Mouse (Mus musculus) ovary, postnatal 36 days (tissue): Measurements from ENCODE around the gene Elk3.

Experiments
- DNase-seq: peaks from one replicate; pipeline ENCODE4 v3.0.0; 2022; ENCODE audit warnings: low spot score, mixed read lengths

Gene Elk3

GRCm38 (mm10) chr10:93267509-93267908, 43.4 kb downstream of the Elk3 start:
- no peak for DNase-seq

DNA sequence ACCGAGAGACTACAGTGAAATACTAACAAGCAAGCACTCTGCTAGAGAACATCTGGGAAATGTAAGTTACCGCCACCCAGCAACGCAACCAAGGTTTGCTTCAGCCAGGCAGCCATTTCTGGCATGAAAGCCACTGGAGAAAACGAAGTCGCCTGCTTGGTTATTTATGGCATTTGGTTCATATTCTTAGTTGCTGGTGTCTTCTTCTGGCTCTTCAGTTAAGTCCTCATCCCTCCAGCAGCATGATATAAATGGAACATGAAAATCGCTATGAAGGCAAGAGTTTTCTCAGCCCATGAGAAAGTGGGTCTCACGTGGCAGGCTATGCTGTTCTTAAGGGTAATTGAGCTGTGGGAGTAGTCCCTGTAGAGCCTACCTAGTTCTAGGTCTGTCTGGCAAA, 44.4 kb downstream of the Elk3 start:
- no peak for DNase-seq

DNA sequence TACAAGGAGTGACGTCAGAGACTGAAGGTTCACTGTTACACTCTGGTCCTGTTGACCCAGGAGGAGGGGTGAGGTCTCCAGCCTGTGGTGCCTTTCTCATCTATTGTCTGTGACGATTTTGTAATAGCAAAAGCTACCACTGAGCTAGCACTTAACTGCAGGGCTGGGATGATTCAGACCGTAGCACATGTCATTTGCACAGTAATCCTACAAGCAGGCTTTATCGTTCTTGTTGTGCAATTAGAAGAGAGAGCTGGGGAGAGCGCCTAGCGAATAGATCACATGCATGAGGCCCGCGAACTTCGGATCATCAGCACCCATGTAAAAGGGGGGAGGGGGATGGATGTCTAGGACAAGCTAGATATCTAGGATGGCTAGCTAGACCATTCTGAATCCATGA, 45.1 kb downstream of the Elk3 start:
- no peak for DNase-seq

DNA sequence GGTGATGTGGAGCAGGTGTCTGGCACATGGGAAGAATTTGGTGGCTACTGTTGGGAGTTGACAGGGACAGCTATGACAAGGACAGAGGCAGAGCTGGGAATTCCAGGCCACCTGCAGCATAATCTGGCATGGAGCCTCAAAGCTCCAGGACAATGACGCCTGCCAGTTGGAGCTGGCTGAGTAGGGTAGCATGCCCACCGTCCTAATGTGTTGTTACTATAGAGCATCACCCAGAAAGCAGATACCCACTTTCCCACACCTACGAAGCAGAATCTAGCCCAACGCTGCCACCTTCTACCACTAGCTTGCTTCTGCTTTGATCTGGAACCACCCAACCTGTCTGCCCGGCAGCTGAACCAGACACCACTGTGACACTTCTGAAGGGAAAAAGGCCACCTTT, 46.9 kb downstream of the Elk3 start:
- no peak for DNase-seq

DNA sequence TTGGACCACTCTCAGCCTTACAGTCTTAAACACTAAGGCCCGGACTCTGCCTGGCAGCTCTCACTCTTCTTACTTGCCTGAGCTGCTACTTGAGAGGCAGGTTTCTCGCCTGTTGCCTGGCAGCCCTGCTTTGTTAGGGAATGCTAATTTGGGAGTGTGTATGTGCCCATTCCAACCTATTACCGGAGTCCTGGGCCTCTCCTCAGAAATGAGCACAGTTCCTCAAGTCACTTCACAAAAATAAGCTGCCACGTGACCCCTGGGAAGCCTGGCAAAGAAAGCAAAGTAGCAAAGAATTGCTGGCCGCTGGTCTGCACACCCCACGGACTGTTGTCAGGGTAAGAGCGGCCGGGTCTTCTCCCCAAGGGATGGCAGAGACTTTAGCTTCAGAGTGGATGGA, 47.5 kb downstream of the Elk3 start:
- DNase-seq, result no peak

DNA sequence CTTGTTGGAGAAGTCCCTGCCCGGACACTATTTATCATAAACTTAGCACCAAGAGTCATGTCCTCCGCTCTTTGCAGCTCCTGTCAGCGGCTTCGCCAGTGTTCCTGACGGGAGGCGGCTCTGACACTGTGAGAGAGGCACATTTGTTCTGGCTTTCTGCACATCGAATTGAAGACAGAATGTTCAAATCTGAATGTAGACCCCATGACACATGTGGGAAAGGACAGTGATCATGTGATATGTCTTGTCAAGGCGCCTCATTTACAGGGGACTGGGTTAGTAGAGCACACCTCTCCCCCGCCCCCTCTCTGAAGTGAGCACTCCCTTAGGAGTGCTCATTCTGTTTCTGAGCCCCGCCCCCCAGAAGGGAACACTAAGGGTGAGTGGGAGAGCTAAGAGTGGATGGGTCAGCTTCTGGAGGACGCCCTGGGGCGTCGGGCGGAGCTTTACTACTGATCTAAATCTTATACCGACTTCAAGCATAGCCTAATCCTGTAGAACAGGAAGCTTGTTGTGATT, 48.9 kb downstream of the Elk3 start:
- DNase-seq, result no peak

GRCm38 (mm10) chr10:93261132-93261980, 49.6 kb downstream of the Elk3 start:
- peak; percentile 51 for DNase-seq

DNA sequence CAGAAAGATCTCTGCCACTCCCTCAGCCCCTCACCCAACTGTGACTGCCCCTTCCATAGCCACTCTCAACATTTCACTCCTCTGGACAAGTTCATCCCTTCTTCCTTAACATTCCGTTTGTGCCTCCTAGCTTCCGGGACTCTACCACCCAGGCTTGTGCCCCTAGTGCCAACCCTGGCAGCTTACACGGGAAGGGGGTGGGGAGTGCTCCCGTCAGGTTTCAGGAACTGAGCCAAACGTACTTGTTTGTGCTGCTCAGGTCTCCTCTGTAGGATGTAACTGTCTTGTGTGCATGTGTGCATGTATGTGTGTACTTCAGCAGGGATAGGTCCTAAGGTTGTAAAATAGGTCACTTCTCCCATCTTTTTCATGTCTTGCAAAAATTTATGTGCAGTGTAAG, 51.1 kb downstream of the Elk3 start:
- no peak for DNase-seq

- no peak for DNase-seq
These were observed 55.6 kb downstream of the Elk3 start for GRCm38 (mm10) chr10:93255294-93255693.

DNA sequence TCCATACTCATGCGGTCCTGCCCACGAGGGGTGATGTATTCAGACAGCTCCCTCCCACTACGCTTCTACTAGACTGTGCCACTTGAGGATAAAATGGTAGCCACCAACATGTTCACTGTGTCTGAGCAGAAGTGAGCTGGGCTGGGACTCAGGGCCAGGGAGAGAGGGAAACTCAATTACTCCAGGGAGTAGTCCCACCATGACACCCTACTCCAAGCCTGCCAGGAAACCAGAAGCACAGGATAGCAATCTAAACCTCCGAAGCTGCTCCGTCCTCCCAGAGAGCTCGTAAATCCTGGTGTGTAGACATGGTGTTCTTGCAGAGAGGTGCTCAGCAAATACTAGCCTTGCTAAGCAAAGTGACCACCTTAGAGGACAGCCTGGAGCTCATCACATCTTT, 57.8 kb downstream of the Elk3 start:
- DNase-seq, result no peak

GRCm38 (mm10) chr10:93252661-93253060, 58.3 kb downstream of the Elk3 start:
- DNase-seq, result no peak

DNA sequence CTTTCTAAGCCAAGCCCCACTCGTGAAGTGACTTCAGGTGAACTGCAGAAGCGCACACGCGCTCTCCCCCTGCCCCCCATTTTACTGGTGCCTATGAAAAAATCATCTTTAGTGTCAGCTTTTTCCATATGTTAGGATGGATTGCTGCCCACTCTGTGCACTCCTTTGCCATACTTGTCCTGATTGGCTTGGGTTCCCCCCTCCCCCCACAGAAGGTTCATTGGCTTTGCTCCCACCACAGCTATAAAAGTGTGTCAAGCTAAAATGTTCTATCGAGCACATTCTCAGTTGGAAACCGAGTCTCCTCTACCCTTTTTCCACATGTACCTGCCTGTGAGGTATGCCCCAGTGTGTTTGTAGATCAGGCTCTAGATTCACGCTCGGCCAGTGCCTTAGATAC, 59.5 kb downstream of the Elk3 start:
- no peak for DNase-seq

- DNase-seq, result no peak
These were observed 60.3 kb downstream of the Elk3 start for GRCm38 (mm10) chr10:93250436-93251317.

- DNase-seq, result no peak
These were observed 61.0 kb downstream of the Elk3 start for GRCm38 (mm10) chr10:93249901-93250300.

DNA sequence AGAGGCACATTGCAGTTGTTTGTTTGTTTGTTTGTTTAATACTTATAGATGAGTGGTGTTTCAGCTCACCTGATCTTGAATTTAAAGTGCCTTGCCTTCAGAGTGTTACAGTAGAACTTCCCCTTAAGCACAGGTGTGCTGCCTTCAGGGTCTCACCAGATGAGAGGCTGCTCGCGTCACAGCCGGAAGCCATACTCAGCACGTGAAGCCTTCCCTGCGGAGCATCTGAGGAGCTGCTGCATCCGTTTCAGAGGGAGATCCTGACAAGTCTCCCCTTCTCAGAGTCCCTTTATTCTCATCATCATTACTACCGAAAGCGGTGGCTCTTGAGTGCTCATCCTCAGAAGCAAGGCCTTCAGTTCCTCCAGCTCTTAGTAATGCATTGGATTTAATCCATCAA, 62.5 kb downstream of the Elk3 start:
- DNase-seq, result no peak

- no peak for DNase-seq
These were observed 63.0 kb downstream of the Elk3 start for GRCm38 (mm10) chr10:93247902-93248301.

DNA sequence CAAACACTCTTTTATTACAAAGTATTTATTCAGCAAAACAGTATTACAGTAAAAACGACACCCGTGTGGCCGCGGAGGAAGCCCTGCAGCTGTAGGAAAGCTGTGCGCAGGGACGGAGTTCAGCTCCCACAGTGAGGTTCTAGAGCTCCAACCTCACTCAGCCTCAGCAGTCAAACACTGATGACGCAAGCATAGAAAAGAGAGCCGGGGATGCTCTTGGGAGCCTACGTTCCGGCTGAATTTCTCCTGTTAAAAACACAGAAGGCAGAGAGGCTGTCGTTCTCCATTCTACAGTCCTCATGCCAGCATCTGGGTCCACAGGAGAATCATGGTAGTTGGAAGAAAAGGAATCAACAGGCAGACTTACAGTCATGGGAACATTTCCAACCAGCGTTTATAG, 63.5 kb downstream of the Elk3 start:
- DNase-seq, result no peak

DNA sequence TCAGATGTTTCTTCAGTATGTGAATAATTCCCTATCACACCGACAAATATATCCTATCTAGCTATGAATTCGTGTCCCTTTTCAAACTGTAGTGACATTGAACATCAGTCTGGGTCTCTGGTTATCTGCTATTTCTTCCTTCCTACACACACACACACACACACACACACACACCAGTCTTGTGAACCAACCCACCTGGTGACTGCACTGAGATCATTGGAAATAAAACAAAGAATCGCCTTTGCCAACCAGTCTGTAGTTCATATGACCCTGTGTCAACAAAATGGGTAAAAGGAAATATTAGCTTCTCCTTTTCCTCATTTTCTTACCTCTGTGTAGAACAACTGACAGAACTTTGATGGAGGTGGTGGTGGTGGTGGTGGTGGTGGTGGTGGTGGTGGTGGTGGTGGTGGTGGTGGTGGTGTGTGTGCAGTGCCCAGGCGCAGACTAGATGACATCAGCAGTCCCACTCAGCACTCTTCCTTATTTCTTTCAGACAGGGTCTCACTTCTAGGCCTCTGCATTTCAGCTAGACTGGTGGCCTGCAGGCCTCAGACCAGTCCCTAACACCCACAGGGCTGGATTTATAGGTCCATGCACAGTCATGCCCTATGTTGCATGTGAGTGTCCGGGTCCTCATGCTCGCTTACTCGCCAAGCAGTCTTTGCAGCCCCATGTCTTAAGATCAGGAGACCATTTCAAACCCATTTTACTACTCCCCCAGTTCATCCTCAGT, 64.6 kb downstream of the Elk3 start:
- no peak for DNase-seq

GRCm38 (mm10) chr10:93244209-93244705, 66.7 kb downstream of the Elk3 start:
- no peak for DNase-seq

- no peak for DNase-seq
These were observed 68.1 kb downstream of the Elk3 start for GRCm38 (mm10) chr10:93242861-93243260.

- DNase-seq, result no peak
These were observed 68.7 kb downstream of the Elk3 start for GRCm38 (mm10) chr10:93242208-93242607.

- DNase-seq, result no peak
These were observed 71.6 kb downstream of the Elk3 start for GRCm38 (mm10) chr10:93239201-93239806.
